ENCODE assay signal across 29 mouse cellular contexts in genomic region chr12:61600305-61600704, GRCm38 (mm10).
"Had no signal": no experiment of that assay in that cellular context is flagged by ENCODE, and none has a peak within 500 bp of the region (broad histone marks: within the 10 kb centered on the region; RNA-seq: fewer than 3 reads in every experiment).

No protein-coding gene starts in this region.

- H3K4me3 ChIP-seq: limb, embryonic 10.5 days; limb, embryonic 12.5 days; limb, embryonic 13.5 days; limb, embryonic 15.5 days; liver, embryonic 12.5 days; liver, embryonic 13.5 days; liver, embryonic 15.5 days; lung, embryonic 15.5 days; megakaryocyte, embryonic 14.5 days; midbrain, embryonic 10.5 days; midbrain, embryonic 12.5 days; midbrain, embryonic 13.5 days; midbrain, embryonic 15.5 days; myocyte; neural tube, embryonic 12.5 days; neural tube, embryonic 13.5 days had no signal

- H3K36me3 ChIP-seq: limb, embryonic 10.5 days; limb, embryonic 12.5 days; limb, embryonic 13.5 days; limb, embryonic 15.5 days; liver, embryonic 12.5 days; liver, embryonic 13.5 days; liver, embryonic 15.5 days; lung, embryonic 15.5 days; midbrain, embryonic 10.5 days; midbrain, embryonic 12.5 days; midbrain, embryonic 13.5 days; midbrain, embryonic 15.5 days; neural tube, embryonic 12.5 days; neural tube, embryonic 13.5 days had no signal

- H3K27me3 ChIP-seq: limb, embryonic 12.5 days; limb, embryonic 13.5 days; limb, embryonic 15.5 days; liver, embryonic 12.5 days; liver, embryonic 13.5 days; liver, embryonic 15.5 days; lung, embryonic 15.5 days; megakaryocyte, embryonic 14.5 days; midbrain, embryonic 12.5 days; midbrain, embryonic 13.5 days; midbrain, embryonic 15.5 days; neural tube, embryonic 12.5 days; neural tube, embryonic 13.5 days had no signal

- H3K27ac ChIP-seq: limb, embryonic 10.5 days; limb, embryonic 12.5 days; limb, embryonic 13.5 days; limb, embryonic 15.5 days; liver, embryonic 12.5 days; liver, embryonic 13.5 days; liver, embryonic 14.5 days; liver, embryonic 15.5 days; lung, embryonic 15.5 days; macrophage; midbrain, embryonic 10.5 days; midbrain, embryonic 12.5 days; midbrain, embryonic 13.5 days; midbrain, embryonic 15.5 days; neural tube, embryonic 12.5 days; neural tube, embryonic 13.5 days had no signal

- H3K9ac ChIP-seq: limb, embryonic 12.5 days; limb, embryonic 13.5 days; limb, embryonic 15.5 days; liver, embryonic 12.5 days; liver, embryonic 13.5 days; liver, embryonic 14.5 days; liver, embryonic 15.5 days; liver, postnatal 0 days; lung, embryonic 14.5 days; lung, embryonic 15.5 days; midbrain, embryonic 12.5 days; midbrain, embryonic 13.5 days; midbrain, embryonic 15.5 days; neural tube, embryonic 12.5 days; neural tube, embryonic 13.5 days had no signal

- H3K9me3 ChIP-seq: limb, embryonic 10.5 days; limb, embryonic 12.5 days; limb, embryonic 13.5 days; limb, embryonic 15.5 days; liver, embryonic 12.5 days; liver, embryonic 13.5 days; liver, embryonic 15.5 days; lung, embryonic 15.5 days; megakaryocyte, embryonic 14.5 days; midbrain, embryonic 10.5 days; midbrain, embryonic 12.5 days; midbrain, embryonic 13.5 days; midbrain, embryonic 15.5 days; neural tube, embryonic 12.5 days; neural tube, embryonic 13.5 days had no signal

- H3K4me1 ChIP-seq: limb, embryonic 10.5 days; limb, embryonic 12.5 days; limb, embryonic 13.5 days; limb, embryonic 15.5 days; liver, embryonic 12.5 days; liver, embryonic 13.5 days; liver, embryonic 15.5 days; lung, embryonic 15.5 days; megakaryocyte, embryonic 14.5 days; midbrain, embryonic 10.5 days; midbrain, embryonic 12.5 days; midbrain, embryonic 13.5 days; midbrain, embryonic 15.5 days; neural tube, embryonic 12.5 days; neural tube, embryonic 13.5 days had no signal

- DNase-seq: left cerebral cortex, postnatal 4 days; liver; liver, embryonic 13.5 days; liver, postnatal 0 days; lung, adult 18-20 months; lung, adult 2 months; lung, embryonic 14.5 days; lung, postnatal 10 days; lung, postnatal 14 days; lung, postnatal 36 days; lung, postnatal 4 days; midbrain, embryonic 14.5 days had no signal
